Mouse (Mus musculus): ENCODE data around the gene March6. TPM values are rescaled to one million over a fixed set of nuclear protein-coding genes. Genes with fewer than 3 reads are reported as not detected.

March6 gene
- total RNA-seq, 2 experiments from 2014 or later, result 32.1 to 59.6 TPM

- no peak for ATAC-seq (replicated peaks; ENCODE audit: low FRiP score, poor library complexity, severe bottlenecking)
These were observed 103.5 kb downstream of the March6 start for GRCm38 (mm10) chr15:31427390-31427789.

- ATAC-seq (replicated peaks; ENCODE audit: low FRiP score, poor library complexity, severe bottlenecking), result no peak
These were observed 104.7 kb downstream of the March6 start for GRCm38 (mm10) chr15:31426066-31426706.

- no peak for ATAC-seq (replicated peaks; ENCODE audit: low FRiP score, poor library complexity, severe bottlenecking)
These were observed 108.0 kb downstream of the March6 start for GRCm38 (mm10) chr15:31422649-31423369.

GRCm38 (mm10) chr15:31419037-31419436 lies 111.8 kb downstream of the March6 start:
- ATAC-seq (replicated peaks; ENCODE audit: low FRiP score, poor library complexity, severe bottlenecking), result peak; percentile 70; the same call in 1 of the 2 replicates

DNA sequence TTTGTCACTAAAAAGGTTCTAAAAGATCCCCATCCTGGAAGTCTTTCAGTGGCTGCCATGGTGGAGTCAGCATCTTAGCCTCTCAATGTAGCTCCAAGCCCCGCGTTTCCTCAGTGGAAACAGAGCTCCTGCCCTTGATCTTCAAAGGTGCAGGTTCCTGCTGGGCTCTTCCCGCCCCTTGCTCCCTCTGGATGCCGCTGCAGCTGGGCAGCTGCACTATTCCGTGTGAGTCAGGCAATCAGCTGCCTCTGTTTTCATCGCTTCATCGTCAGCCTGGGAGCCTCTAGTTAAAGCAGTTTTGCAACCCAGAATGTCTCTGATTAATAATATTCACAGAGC lies 112.2 kb downstream of the March6 start:
- ATAC-seq (replicated peaks; ENCODE audit: low FRiP score, poor library complexity, severe bottlenecking), result 0 out of 2 replicates have a peak, but pooled peaks have one; percentile 14

GRCm38 (mm10) chr15:31417796-31418685 lies 112.8 kb downstream of the March6 start:
- ATAC-seq (replicated peaks; ENCODE audit: low FRiP score, poor library complexity, severe bottlenecking), result peak; percentile 77

DNA sequence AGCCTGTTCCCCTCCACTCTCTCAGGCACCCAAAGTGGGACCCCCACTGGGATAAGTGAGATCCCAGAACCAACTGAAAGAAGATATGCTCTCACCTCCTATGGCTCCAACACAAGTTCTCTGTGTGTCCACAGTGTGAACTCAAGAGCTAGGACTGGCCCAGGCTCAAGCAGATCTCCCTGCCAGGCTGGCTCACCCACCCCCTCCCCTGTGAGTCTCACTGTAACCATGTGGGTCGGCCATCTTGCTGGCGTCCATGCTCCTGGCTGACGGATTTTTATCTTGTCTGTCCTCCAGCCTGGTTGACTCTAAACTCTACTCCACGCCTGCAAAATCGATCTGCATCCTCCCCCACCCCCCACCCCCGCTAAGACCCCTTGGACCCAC lies 113.5 kb downstream of the March6 start:
- no peak for ATAC-seq (replicated peaks; ENCODE audit: low FRiP score, poor library complexity, severe bottlenecking)

DNA sequence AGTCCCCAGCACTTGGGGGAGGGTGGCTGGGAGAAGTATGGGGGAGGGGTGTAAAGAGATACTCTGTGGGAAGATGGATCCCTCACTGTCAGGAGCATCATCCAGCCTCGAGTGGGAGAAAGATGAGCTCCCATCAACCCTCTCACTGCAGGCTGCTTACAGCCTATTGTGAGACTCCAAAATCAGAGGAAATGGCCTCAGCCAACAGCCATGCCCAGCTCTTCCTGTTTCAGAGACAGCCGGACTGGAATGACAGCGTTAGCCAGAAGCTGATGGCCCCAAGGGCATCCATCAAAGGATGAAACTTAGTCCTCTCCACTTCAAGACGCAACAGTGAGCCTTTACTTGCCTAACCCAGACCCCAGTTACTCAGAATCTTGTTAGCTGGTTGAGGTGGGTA lies 115.7 kb downstream of the March6 start:
- ATAC-seq (replicated peaks; ENCODE audit: low FRiP score, poor library complexity, severe bottlenecking), result no peak

DNA sequence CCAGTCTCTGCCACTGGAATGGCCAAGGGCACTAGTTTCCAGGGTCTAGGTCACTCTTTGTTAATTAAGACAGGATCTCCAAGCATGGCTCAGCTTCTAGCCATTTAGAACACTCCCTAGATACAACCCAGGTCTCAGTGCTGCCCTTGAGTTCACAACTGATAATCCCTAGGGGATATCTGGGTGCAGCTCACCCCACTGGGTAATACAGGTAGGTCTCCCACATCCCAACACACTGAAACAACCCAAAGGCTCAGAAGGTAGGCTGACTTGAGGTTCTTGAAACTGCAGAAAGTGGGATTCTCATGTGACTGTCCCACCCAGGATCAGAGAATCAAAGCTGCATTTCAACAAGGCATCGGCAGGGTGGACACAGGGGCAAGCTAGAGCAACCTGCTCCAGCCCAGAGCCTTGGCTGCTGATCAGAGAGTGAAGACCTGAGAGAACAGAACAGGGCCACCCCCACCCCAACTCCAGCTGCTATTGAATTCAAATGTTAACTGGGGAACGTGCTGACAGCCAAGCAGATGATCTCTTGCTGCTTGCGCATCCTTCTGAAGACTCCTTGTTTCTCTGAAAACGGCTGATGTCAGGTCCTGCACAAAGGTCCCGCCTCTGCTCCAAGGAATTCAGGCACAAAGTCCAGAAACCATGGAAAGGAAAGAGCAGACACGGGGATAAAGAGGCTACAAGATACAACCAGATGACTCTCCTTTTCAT lies 116.5 kb downstream of the March6 start:
- ATAC-seq (replicated peaks; ENCODE audit: low FRiP score, poor library complexity, severe bottlenecking), result no peak

DNA sequence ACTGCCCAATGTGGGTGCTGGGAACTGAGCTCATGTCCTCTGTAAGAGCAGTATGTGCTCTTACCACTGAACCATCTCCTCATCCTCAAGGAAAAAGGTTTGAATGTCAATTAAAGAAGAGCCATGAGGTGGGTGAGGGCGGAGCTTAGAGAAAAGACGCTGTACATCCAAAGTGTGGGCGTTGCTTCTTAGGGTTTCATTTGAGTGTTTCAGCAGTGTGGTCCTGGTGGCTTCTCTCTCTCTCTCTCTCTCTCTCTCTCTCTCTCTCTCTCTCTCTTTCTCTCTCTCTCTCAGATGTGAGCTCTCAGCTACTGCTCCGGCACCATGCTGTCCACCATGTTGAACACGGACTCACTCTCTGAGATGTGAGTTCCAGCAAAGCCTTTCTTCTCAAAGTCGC lies 117.2 kb downstream of the March6 start:
- ATAC-seq (replicated peaks; ENCODE audit: low FRiP score, poor library complexity, severe bottlenecking), result no peak

- ATAC-seq (replicated peaks; ENCODE audit: low FRiP score, poor library complexity, severe bottlenecking), result no peak
These were observed 117.9 kb downstream of the March6 start for GRCm38 (mm10) chr15:31412933-31413332.

DNA sequence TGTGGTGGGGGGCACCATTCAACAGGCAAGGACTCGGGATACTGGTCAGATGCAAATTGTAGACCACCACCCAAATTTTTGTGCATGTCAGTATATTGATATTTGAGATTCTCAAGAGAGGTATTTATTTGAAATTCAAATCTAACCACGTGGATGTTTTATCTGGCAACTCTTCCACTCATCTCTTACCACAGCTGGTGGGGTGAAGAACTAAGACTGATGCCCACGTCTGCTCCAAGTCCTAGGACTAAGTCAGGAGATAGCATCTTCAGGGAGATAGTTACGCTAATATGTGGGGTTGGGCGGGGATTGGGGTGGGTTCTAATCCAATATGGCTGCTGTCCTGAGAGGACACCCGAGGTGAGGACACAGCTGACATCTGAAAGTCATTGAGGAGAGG lies 118.4 kb downstream of the March6 start:
- ATAC-seq (replicated peaks; ENCODE audit: low FRiP score, poor library complexity, severe bottlenecking), result no peak

- no peak for ATAC-seq (replicated peaks; ENCODE audit: low FRiP score, poor library complexity, severe bottlenecking)
These were observed 123.4 kb downstream of the March6 start for GRCm38 (mm10) chr15:31407490-31407889.

- no peak for ATAC-seq (replicated peaks; ENCODE audit: low FRiP score, poor library complexity, severe bottlenecking)
These were observed 124.0 kb downstream of the March6 start for GRCm38 (mm10) chr15:31406881-31407280.

Other genes starting within 250 kb of the March6 start
- gene Ankrd33b, start 163.3 kb downstream of the March6 start, total RNA-seq (2015; ENCODE audit: low replicate concordance), result 0.58 and 1.0 TPM in 2 replicates
- 1.1 and 2.3 TPM in 2 replicates for gene Ankrd33b, start 163.3 kb downstream of the March6 start, total RNA-seq (2017; ENCODE audit: low replicate concordance)
- not detected in 2 replicates for gene Ropn1l, start 77.3 kb downstream of the March6 start, total RNA-seq (2015; ENCODE audit: low replicate concordance)
- gene Ropn1l, start 77.3 kb downstream of the March6 start, total RNA-seq (2017; ENCODE audit: low replicate concordance), result 2.1 TPM in 1 of 2 replicates, not detected in the other
- gene Cmbl, start 34.3 kb upstream of the March6 start, total RNA-seq (2015; ENCODE audit: low replicate concordance), result 2.3 TPM in 1 of 2 replicates, not detected in the other
- 3.5 and 6.5 TPM in 2 replicates for gene Cmbl, start 34.3 kb upstream of the March6 start, total RNA-seq (2017; ENCODE audit: low replicate concordance)
- 78.2 and 109 TPM in 2 replicates for gene Cct5, start 70.8 kb upstream of the March6 start, total RNA-seq (2015; ENCODE audit: low replicate concordance)
- 91.2 and 109 TPM in 2 replicates for gene Cct5, start 70.8 kb upstream of the March6 start, total RNA-seq (2017; ENCODE audit: low replicate concordance)
- 5.4 and 6.5 TPM in 2 replicates for gene Fam173b, start 70.8 kb upstream of the March6 start, total RNA-seq (2015; ENCODE audit: low replicate concordance)
- gene Fam173b, start 70.8 kb upstream of the March6 start, total RNA-seq (2017; ENCODE audit: low replicate concordance), result 2.1 and 2.4 TPM in 2 replicates

Measured in erythroblast, adult 5-6 weeks (primary cell).